Mouse (Mus musculus): ENCODE measurements around the gene Ush2a.

DNA sequence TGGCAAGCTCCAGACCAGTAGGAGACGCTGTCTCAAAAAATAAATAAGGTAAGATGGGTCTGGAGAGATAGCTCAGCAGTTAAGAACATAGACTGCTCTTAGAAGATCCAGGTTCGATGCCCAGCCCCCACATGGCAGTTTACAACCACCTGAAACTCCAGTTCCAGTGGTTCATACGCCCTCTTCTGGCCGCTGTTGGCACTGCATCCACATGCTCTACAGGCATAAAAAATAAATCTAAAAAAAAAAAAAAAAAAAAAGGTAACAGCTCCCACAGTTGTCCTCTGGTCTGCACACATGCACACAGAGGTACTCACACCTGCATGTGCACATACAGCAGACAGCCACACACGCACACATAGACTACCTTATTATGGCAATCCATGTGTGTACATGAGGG, 686.0 kb downstream of the Ush2a start:
- TF ChIP-seq POLR2A (IDR thresholded peaks at IDR 0.05; ENCODE audit: insufficient read depth, low read depth, low read length) = no peak
- TF ChIP-seq EP300 (IDR thresholded peaks at IDR 0.05; ENCODE audit: insufficient read depth, low read depth, low read length) = no peak
